Mouse (Mus musculus): Measurements from ENCODE around the gene Gm45208.
"Not testable (repeated sequence)": the region's sequence is repeated elsewhere in the genome, so short reads cannot be mapped to it uniquely, and the experiment has no call there.

Gene Gm45208

DNA sequence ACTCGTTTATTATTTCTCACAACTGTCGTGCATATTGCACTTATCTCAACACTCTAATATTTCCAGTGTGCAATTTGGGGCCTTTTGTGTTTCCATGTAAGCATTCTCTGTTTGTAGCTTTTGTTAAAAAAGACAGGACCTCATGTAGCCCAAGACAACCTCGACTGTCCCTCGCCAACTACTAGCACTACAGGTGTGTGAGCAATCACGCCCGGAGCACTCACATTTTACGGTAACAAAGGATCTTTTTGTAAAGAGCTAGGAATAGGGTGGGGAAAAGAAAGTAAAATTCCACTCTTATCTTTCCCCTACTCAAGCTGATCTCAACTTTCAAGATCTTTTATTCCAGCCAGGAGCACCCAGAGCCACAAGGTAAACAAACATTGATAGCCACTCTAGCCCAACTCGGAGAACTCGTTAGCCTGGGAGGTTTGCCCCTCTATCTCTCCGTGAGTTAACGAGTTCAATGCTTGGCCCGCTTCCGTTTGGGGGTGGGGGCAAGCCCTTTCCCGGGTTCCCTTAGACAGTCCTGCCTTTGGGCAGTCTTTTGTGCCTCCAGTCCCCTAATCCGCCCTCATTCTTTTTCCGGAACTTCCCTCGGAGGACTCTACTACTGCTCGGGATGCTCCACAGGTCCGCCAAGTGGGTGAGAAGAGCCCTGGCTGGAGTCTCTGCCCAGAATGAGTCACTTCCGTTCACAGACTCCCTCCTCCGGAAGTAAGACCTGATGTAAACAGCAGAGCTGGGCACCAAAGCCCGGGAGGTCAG is at the start of gene Gm45208:
TSS of gene Gm45208 (plus strand) at position 732 of the 768 bp plus-strand sequence.
- DNase-seq (ENCODE audit: extremely low spot score, low read depth, low spot score), result no peak

DNA sequence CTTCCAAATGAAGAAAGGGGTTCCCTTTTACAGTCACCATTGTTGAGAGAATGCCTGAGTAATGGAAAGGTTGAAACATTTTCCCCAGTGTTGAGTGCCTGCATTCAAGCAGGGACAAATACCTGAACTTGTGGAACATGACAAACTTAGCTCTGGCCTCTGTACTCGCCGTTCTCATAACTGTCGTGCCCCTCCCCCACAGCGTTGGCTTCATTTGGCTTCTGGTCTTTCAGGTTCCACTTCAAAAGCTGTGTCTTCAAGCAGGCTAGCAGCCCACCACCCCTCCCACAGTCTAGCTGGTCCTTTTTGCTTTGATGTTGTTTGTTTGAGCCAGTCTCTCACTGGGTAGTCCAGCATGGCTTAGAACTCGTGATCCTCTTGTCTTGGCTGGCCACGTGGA is 49.3 kb upstream of the Gm45208 start:
- DNase-seq (ENCODE audit: extremely low spot score, low read depth, low spot score), result no peak

DNA sequence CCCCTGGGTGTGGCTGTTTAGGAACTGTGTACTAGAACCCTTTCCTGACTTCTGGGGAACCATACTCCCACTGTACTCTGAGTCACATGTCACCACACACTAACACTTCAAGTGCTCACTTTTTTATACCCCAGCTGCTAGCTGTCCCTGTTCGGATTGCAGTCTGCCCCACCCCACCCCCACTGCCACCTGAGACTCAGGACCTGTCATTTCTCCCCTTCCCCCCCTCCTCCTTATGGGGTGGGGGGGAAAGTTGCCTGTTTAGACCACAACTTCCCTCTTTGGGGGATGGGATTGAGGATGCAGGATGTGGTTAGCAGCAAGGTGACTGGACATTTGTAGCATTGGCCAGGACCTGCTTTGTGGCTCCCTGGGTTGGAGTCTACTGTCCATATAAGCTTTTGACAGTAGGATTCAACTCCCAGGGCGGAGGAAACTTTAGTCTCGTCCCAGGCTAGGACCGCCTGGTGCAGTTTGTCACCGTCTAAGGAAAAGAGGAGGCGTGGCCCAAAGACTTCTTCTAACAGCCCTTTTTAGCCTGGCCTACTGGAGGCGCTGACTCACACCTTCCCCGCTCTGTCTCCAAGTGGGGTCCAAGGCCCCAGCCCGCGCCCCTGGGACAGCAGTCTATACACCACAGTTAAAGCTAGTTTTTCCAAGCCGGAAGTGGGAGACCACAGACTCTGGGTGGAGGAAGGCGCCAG is 48.3 kb upstream of the Gm45208 start:
- DNase-seq (ENCODE audit: extremely low spot score, low read depth, low spot score), result no peak

DNA sequence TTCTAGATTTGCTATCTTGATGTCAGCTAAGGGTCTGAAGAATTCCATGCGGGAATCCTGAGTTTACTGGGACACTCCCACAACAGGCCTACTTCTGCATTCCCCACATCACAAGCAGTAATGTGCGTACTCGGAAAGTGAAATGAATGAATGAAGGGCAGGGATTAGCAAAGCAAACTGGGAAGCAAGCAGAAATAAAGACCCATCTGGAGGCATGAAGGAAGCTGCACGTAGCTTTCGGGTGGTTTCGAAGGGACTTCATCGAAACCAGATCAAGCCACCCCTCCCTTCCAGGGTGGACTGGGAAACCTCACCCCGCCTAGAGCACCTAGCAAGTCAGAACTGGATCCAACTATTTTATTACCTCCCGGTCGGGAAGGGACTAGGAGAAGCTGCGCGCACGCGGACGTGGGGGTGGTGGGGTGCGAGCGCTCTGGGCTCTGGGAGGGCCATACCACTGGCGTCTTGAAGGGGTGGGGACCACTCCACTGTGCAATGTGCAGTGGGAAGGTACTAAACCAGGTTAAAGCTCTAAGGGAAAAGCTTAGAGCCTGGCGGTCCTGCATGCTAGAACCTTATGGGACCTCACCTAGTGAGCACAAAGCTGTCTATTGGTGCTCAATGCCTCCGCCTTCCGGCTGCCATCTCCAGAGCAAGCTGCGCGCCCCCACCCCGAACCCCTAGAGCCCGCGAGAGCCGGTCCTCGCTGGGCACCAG is 47.6 kb upstream of the Gm45208 start:
- DNase-seq (ENCODE audit: extremely low spot score, low read depth, low spot score), result no peak

DNA sequence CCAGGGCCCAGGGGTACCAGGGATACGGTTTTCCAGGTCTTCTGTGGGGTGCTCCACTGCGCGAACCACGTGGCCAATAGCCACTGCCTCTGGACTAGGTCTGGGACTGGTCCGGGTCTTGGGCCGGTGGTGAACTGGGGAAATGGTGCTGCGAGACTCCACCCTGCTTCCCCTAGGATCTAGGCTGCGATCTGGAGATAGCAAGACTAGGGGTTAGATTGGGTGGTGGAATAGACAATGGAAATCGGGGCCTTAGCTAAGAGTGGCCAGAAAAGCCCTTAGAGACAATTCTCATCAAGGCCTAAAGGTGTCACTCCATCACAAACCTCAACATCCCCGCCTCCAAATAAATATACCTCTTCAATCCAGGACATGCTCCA is 47.1 kb upstream of the Gm45208 start:
- no peak for DNase-seq (ENCODE audit: extremely low spot score, low read depth, low spot score)

DNA sequence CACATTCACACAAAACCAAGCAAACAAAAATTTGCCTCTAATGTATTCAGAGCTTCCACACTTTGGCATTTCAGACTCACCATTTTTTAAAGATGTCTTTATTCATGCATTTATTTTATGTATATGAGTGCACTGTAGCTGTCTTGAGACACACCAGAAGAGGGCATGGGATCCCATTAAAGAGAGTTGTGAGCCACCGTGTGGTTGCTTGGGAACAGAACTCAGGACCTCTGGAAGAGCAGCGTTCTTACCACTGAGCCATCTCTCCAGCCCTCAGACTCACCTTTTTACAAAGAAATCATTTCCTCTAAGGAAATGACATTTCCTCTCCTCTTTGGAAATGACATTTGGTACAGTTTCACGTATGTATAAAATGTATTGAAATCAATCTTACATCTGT is 43.1 kb upstream of the Gm45208 start:
- DNase-seq (ENCODE audit: extremely low spot score, low read depth, low spot score), result no peak

DNA sequence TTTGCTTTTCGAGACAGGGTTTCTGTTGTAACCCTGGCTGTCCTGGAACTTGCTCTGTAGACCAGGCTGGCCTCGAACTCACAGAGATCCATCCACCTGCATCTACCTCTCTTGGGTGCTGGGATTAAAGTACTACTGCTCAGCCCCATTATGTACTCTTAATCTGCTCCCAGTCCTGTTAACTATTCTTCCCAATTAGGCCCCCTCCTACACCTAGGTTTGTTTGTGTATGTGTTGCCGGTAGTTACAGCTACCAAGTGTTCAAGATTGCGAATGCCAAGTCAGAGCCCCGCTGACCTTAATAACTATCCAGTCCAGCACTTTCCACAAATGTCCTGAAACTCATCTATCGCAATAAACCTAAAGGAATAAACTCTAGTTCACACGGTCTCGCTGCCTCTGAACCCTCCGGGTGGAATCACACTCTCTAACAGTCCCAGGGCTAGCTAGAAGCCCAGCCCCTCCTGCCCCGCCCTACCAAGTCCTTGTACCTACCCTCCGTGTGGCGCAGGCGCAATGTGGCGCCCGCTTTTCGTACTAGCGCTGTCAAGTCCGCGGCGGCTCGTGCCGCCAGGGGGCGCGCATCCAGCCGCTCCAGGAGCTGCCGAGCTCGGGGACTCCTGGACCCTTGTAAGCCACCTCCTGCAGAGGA is 42.5 kb upstream of the Gm45208 start:
- peak; percentile 46 for DNase-seq (ENCODE audit: extremely low spot score, low read depth, low spot score)

DNA sequence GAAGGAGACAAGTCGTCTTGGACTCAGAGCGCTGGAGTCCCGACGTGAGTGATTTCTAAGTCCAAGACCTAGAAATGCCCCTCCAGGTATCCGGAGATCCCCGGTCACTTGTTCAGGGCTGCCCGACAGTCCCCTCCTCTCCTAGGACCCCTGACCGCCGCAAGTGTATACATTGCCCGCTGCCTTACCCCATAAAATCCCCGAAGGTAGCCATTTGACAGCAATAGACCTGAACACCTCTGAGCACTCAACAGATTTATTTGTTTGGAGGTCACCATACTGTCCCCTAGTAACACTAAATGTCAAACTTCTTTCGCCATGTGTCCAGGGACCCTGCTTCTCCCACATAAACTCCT is 42.0 kb upstream of the Gm45208 start:
- no peak for DNase-seq (ENCODE audit: extremely low spot score, low read depth, low spot score)

DNA sequence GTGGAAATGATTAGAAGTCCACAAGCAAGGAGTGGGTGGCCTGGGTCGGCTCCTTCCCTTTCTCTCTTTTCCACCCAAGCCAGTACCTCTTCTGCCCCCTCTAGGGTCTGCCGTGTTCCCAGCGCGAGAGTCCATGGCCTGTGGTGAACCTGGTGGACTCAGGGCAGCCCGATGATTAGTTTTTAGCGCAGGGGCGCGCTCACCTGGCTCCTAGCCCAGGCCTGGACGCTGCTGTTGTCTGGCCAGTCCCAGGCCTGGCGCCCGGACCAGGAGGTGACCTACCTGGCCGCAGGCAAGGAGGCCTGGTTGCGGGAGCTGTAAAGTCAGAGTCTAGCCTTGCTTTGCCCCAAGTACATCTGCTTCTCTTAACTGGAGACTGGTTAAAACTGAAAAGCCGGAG is 41.2 kb upstream of the Gm45208 start, which contains the start of gene Magix:
TSS of gene Magix (minus strand) at position 388 of the 400 bp plus-strand sequence.
- no peak for DNase-seq (ENCODE audit: extremely low spot score, low read depth, low spot score)

DNA sequence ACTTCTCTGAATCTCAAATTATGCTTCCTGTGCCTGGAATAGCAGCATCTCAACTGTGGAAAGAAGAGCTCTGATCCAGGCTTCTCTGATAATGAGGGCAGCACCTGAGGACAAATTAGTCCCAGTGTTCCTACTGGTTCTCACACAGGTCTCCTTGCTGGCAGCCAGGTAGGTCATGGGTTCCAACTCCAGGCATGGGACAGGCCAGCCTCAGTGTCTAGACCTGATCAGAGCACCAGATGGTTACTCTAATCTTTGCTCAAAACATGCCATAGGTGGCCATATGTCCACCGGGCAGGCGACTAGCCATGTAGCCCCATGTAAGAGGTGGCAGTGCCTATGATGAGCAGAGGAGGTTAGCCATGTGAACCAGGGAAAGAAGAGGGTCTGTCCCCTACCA is 33.7 kb upstream of the Gm45208 start:
- DNase-seq (ENCODE audit: extremely low spot score, low read depth, low spot score), result no peak

DNA sequence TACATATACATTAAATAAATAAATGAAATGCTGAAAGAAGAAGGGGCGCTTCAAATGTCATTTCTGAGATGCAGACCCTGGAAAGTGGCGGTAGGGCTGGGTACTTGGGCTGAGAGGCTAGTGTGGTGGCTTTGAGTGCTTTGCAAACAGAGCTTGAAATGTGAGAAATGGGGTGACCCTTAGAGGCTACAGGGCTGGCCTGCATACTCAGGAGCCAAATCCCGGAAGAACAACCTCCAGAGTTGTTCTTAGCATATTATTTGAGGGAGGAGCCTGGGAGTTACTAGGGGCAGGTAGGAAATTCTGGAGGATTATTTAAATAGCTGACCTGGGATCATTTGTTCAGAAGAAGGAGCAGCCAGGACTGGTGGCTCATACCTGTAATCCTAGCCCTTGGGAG is 31.6 kb upstream of the Gm45208 start:
- no peak for DNase-seq (ENCODE audit: extremely low spot score, low read depth, low spot score)

DNA sequence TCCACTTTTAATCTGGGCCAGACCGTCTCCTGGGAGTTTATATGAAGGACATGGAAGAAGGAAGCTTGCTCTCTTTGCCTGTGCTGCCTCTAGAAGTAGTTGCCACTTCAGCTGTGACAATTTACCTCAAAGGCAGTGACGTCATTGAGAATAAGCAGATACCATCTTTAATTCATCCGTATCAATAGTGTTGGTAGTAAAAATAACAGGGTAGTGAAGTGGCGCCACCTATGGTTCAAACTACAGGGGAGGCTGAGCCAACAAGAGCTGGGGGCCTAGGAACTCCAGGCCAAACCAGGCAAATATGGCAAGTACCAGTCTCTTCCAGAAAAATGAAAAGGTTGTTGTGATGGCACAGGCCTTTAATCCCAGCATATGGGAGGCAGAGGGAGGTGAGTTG is 29.2 kb upstream of the Gm45208 start:
- no peak for DNase-seq (ENCODE audit: extremely low spot score, low read depth, low spot score)

DNA sequence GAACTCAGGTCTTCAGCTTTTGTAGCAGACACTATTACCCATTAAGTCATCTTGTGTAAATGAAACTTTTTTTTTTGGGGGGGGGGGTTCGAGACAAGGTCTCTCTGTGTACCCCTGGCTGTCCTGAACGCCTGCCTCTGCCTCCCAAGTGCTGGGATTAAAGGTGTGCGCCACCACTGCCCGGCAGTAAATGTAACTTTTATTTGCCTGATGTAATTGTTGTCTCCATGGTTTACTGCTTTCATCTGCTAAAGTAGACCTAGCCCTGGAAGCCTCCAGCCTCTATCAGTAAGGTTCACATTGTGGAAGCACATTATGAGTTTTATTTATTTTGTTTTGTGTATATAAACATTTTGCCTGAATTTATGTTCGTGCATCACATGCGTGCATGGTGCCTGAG is 25.5 kb upstream of the Gm45208 start:
- no peak for DNase-seq (ENCODE audit: extremely low spot score, low read depth, low spot score)

DNA sequence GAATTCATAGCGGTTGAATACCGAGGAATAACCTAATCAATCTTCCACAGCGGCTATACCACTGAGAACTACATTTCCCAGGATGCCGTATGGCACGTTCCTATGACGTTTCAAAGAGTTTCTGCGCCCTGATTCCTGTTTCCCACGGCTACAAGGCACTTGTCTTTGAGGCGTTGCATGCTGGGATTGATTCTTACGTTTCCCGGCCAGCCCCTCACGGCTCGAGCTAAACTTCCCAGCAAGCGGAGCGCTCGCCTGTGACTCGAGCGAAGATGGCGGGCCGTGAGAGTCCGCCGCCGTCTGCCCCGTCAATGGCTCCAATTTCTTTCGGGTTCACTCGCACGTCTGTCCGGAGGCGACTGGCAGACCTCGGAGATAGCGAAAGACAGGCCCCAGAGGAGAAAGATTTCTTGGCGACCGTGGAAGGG is 25.1 kb upstream of the Gm45208 start, which contains the start of gene Gpkow:
TSS of gene Gpkow (plus strand) at position 178 of the 428 bp plus-strand sequence.
- peak; percentile 69 for DNase-seq (ENCODE audit: extremely low spot score, low read depth, low spot score)

DNA sequence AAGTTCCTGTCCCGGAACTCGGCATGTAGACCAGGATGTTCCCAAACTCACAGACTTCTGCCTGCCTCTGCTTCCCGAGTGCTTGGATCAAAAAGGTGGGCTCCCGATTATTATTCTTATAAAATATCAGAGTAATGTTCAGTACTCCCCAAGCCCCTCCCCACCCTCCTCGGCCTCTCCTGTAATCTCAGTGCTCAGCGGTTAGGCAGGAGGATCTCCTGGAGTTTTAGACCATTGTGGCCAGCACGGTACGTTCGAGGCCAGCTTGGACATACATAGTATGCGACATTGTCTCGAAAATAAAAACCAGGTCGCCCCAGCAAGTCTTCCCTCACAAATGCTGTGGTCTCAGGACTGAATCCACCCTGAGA is 8.3 kb upstream of the Gm45208 start:
- DNase-seq (ENCODE audit: extremely low spot score, low read depth, low spot score), result not testable (repeated sequence)

DNA sequence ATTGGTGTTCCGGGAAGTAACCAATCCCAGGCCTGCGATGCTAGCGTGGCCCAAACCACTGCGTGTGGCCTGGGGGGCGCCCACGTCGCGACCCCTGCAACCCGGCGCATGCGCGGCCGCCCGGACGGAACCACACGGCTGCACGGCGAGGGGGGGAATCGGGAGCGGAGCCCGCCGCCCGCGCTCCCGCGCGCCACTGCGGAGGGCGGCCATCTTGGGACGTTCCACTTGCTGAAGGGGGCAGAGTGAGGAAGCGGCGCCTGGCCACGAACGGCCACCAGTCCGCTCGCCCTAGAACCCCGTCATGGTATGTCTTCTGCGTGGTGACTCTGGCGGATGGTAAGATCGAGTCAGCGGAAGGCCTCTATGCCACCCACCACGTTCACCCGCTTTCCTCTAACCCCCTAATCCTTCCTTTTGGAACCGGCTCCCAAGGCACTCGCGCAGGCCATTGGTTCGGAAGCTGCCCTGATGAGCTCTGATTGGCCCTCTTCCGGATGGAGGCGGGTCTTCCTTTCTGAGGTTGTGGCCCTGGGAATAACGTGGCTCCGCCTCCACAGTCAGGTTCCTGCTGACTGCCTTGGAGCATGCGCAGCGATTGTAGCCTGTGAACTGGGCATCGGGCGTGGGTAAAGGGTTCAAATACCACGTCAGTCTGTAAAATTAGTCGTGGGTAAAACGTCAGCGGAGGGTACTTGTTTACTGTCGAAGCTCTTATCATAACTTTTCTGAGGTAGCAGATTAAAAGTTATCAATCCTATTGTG is 7.7 kb upstream of the Gm45208 start, which contains the start of gene Wdr45:
TSS of gene Wdr45 (plus strand) at position 199 of the 765 bp plus-strand sequence.
- peak; percentile 76 for DNase-seq (ENCODE audit: extremely low spot score, low read depth, low spot score)

DNA sequence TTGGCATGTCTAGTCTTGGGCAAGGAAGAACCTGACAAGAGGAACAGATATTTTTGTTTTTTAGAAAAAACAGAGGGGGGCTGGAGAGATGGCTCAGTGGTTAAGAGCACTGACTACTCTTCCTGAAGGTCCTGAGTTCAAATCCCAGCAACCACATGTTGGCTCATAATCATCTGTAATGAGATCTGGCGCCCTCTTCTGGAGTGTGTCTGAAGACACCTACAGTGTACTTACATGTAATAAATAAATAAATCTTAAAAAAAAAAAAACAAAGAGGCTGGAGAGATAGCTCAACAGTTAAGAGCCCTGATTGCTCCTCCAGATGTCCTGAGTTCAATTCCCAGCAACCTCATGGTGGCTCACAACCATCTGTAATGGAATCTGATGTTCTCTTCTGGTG is 6.0 kb upstream of the Gm45208 start:
- not testable (repeated sequence) for DNase-seq (ENCODE audit: extremely low spot score, low read depth, low spot score)

DNA sequence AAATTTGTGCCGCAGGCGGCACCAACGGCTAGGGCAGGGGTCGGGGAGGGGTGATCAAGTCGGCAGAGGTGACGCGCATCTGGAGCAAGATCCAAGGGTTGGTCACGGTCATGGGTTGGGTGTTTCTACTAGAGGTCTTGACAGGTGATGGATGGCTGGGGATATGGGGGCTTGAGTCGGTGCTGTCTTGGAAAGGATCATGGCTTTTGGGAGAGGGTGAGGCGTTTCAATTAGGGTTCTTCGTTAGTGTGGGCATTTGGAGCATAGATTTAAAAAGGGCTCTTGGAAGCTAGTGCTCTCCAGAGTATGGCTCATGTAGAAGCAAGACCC is 202 bp downstream of the Gm45208 start:
- no peak for DNase-seq (ENCODE audit: extremely low spot score, low read depth, low spot score)

DNA sequence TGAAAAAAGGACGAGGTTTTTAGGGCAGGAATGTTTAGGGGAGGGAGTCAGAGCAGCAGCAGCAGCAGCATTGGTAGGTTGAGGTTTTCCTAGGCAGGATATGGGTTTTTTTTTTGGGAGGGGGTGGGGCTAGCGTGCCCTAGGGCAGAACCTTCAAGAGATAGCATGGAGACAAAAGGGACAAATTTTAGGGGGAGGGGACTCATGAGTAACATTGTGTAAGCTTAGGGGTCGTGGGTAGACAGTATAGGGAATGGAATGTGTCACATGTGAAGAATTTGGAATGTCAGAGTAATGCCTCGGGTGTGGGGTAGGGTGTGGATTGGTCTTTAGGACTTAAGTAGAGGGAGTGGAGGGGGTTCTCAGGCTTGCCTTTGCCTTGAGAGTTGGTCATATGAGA is 646 bp downstream of the Gm45208 start:
- DNase-seq (ENCODE audit: extremely low spot score, low read depth, low spot score), result no peak

DNA sequence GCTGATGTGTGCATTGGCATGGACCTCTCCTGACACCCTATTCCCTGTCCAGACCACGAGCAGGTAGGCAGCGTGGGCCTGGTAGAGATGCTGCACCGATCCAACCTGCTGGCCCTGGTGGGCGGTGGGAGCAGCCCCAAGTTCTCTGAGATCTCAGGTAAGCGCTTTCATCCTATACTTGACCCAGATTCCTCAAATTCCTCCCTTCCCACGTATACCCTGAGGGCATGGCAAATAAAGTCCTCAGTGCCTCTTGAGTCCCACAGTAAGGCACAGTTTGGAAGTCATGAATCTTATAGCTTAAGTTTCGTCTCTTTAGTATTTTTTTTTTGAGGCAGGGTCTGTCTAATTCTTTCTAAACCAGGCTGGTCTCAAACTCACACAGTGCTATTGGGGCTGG is 2.1 kb downstream of the Gm45208 start:
- no peak for DNase-seq (ENCODE audit: extremely low spot score, low read depth, low spot score)

DNA sequence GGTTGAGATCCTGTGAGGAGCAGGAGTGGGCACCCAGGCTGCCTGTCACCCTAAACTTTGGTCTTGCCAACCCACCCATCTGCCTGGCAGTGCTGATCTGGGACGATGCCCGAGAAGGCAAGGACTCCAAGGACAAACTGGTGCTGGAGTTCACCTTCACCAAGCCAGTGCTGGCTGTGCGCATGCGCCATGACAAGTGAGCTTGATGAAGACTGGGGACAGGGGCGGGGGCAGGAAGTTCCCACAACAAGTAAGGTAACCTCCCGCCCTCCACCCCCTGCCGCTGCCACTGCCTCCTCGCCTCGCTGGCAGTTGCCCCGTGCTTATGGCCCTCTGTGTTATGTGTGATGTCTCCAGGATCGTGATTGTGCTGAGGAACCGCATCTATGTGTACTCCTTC is 3.8 kb downstream of the Gm45208 start:
- DNase-seq (ENCODE audit: extremely low spot score, low read depth, low spot score), result no peak
